Mouse (Mus musculus) left cerebral cortex, postnatal 25 days (tissue): ENCODE data around the gene Gm49320. TPM values are rescaled to one million over a fixed set of nuclear protein-coding genes. Genes with fewer than 3 reads are reported as not detected.
"Not testable (repeated sequence)": the region's sequence is repeated elsewhere in the genome, so short reads cannot be mapped to it uniquely, and the experiment has no call there.

ENCODE experiments used
- DNase-seq, 2 experiments: peaks; one replicate each; pipeline ENCODE4 v3.0.0; 2022; ENCODE audit warnings: low spot score in 2 of 2, mixed read lengths in 1 of 2
- intact Hi-C: fragments of 180-260 bp; cut with DNase I; formaldehyde crosslinking; loops from one replicate; pipeline ENCODE4 v1.15.1; 2025
- total RNA-seq, 2 experiments: library from RNA; stranded (reverse); gene quantifications; 2 replicates each; pipeline ENCODE4 v1.2.3; 2021

Gene Gm49320
- total RNA-seq, 2 experiments from 2014 or later: 0.23 to 0.57 TPM

DNA sequence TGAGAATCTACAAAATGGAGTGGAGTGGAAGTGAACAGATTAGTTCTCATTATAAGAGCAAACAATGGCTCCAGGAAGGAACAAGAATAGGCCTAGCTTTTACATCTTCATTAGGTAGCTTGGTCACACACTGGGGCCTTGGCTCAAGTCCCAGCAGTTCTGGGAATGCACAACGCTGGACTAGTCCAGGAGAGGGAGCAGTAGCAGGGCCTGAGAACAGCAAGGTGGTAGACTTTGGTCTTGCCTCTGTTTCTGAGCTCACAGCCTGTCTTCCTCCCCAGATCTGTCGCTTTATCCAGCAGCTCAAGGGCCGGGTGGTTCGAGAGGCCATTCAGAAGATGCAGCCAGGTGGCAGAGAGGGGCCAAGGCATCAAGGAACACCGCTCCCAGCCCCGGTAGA lies 15.3 kb downstream of the Gm49320 start:
- DNase-seq: peak in 1 of 2 experiments; percentile 79
- intact Hi-C loops: loop anchor here (5.0 kb wide), 1 partner anchor 118 kb away; no protein-coding TSS in a partner anchor

DNA sequence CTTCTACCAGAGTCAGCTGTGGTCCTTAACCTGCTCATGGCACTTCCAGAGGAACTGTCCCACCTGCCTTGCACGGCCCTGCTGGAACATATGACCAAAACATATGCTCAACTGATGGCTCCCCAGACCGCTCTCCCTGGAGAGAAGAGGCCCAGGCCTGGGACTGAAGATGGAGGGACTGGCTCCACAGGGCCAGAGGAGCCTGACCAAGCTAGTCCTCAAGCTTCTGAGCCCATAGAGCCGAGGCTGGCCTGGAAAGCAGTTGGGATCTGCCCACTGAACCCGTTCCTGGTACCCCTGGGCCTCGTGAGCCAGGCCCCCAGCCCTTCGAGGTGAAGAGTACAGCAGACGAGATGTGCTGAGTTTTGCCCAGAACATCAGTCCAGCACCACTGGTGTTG lies 16.8 kb downstream of the Gm49320 start:
- intact Hi-C loops: loop anchor here (5.0 kb wide), 2 partner anchors 38 to 422 kb away; partner anchors contain the start of gene Prr36
- not testable (repeated sequence) for DNase-seq

DNA sequence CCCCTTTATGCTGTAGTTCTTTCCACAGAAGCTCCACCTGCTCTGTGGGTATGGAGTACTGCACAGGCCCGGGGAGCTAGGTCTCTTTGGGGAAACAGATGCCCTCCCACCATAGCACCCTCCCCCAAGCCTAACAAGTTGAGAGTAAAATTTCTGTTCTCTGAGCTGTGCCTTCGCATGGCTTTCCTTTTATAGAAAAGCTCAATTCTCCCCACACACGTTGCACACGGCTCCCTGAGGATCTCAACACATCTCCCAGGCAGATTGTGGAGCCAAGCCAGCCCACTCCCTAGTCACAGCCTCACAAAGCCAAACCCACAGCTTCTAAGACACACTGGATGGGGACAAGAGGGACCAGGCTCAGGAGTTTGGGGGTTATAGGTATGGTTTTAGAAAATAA lies 18.2 kb downstream of the Gm49320 start:
- DNase-seq: peak; percentile 82 to 98
- intact Hi-C loops: loop anchor here (5.0 kb wide), 2 partner anchors 40 to 420 kb away; partner anchors contain the start of gene Prr36

DNA sequence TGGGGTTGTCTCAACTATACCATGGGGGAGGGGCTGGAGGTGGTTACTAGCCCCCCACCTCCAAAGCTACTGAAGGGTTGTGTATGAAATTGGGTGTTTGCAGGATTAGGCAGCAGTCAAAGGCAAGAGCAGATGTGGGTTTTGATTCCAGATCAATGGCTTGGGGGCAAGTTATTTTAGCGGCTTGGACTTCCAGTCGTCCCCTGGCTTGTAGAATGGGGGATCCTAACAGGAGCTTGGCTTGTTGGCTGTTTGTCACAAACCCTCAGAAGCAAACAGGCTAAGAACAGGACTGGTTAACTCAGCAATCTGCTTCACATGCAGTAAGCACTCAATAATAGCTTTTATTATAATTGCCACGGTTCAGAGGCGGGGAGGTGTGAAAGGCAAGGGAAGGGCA lies 18.7 kb downstream of the Gm49320 start:
- no peak for DNase-seq
- intact Hi-C loops: loop anchor here (5.0 kb wide), 2 partner anchors 40 to 420 kb away; partner anchors contain the start of gene Prr36

DNA sequence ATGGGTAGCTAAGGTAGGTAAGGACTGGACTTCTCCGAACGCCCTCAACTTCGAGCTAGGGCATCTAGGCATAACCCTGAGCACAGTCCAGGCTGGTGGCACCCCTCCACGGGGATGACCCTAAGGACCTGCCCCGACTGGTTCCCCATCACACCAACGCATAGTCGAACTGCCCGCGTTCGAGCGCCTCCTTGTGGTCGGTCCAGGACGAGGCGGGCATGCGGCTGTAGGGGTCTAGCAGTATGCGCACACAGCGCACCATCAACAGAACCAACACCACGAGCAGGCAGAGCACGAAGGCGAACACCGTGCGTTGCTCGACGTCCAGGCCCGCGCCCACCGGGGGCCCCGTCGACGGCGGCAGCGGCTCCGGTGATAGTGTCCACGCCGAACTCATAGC lies 19.6 kb downstream of the Gm49320 start:
- DNase-seq: peak; percentile 77 to 86
- intact Hi-C loops: loop anchor here (5.0 kb wide), 2 partner anchors 41 to 419 kb away; partner anchors contain the start of gene Prr36

DNA sequence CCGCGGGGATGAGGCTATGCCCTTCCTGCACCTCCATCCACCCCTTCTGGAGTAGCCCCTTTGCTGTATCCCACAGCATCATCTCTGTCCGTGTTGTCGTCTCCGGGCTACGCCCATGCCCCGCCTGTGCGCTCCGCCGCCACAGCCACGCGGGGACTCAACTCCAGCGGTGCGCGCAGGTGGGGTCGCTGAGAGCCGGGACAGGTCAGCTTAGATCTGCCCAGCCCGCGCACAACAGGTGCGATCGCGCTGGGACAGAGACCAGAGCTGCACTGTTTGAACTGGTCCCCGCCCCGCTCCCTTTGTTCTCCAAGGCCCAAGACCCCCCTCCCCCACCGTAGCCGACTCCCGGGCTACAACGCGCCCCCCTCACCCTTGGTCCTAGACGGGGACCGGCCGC lies 20.0 kb downstream of the Gm49320 start:
- peak in 1 of 2 experiments; percentile 56 for DNase-seq
- intact Hi-C loops: loop anchor here (5.0 kb wide), 2 partner anchors 41 to 419 kb away; partner anchors contain the start of gene Prr36

DNA sequence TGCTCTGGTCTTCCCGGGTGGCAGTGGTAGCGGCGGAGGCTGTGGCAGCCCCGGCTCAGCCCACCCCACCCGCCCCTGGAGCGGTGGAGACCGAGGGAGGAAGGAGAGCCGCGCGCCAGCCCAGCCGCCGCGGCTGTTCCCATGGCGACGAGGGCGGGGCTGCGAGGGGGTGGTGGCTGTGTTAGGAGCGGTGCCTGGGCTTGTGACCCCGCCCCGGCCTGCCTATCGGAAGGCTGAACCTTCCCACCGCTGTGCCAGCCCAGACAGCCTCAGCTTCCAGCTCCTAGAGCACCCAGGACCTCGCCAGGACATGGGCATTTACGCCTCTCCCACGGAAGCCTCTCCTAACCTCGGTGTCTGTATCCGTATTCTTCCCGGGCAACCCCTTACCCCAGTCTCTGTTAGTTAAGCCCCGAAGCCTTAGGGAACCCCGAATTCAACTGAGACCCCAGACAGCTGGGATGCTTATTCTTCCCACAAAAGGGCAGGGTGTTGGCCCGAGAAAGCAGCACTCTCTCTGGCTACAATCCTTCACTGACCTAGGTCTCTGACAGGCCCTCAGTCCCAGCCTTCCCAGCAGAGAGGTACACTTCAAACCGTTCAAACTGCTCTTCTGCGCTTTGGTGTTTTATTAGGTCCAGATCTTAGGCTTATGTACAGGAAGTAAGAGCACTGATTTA lies 20.6 kb downstream of the Gm49320 start, which contains the start of gene Ctxn1:
TSS of gene Ctxn1 (minus strand) at position 150 of the 680 bp plus-strand sequence.
- intact Hi-C loops: loop anchor here (5.0 kb wide), 2 partner anchors 42 to 418 kb away; partner anchors contain the start of gene Prr36
- DNase-seq: peak; percentile 91 to 94

DNA sequence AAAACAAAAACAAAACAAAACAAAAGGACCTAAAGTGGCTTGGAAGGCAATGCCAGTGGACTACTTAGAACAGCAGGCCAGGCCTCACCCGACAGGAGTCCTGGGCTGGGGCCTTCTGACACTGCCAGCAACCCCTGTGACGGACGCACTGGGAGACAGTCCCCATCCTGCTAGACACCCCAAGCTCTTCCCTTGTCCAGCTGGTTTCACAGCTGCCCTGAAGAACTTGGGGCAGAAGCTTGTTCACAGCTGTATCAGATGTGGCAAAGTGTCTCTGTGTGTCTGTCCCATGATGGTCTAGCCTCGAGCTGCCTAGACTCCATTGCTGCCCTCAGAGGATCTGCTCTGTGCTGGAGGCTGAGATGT lies 21.1 kb downstream of the Gm49320 start:
- no peak for DNase-seq
- intact Hi-C loops: loop anchor here (5.0 to 10.0 kb wide), 3 partner anchors 42 to 418 kb away; partner anchors contain the start of gene Prr36

DNA sequence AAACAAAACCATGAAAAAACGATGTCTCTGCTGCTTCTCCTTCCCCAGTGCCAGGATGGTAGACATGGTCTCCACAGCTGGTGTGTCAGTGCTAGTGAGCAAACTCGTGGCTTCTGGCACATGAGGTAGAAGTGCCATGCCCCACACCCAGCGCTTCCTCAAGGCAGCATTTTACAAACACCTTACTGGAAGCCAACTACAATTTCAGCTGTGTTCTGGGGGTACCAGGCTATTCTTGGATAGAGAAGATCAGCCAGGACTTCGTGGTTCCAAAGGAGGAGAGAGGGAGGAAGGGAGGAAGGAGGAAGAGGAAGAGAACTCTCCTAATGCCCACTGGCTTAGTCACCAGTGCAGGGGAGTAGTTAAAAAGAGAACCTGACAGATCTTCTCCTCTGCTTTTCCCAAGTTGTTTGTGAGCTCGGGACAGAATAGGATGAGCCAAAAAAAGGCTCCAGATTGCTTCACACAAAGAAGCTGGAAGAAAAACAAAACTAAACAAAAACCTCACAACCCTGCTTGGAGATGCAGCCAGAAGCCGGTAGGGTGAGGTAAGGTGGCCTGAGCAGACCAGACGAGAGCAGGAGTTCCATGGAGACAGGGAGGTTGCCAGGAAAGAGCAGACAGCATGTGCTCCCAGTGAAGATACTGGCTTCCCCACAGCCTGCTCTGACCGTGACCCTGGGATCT lies 24.6 kb downstream of the Gm49320 start:
- DNase-seq: peak in 1 of 2 experiments; percentile 88
- intact Hi-C loops: loop anchor here (10.0 kb wide), 1 partner anchor 142 kb away; no protein-coding TSS in a partner anchor

DNA sequence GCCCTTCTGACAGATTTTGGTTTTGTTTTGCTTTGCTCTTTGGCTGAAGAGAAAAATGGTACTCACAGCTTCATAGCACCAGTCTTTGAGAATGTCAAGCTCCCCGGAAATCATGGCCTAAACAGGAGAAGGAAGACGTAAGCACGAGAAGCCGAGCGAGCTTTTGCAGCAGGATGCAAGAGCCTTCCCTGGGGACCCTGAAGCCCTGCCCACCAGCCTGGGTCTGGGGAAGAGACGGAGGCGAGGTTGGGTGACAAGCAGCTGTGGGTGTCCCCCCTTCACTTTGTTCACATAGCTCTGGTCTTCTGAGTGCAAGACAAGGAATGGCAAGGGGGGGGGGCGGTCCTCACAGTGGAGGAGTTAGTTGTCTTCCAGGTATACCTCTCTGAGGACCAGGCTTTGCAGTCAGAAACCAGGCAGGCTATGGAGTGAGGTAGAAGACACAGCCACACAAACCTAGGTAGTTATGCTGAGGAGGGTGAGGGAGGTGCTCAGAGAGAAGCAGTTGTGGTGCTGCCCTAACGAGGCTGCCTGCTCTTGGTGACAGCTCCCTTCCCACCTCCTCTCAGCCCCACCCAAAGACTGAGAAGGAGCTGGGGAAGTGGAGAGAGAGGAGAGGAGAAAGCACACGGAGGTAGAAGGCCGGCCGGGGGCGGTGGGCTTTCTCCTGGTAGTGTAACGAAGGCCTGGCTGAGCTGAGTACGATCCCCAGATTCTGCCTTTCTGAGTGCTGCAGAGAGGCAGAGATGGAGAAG lies 26.7 kb downstream of the Gm49320 start:
- peak in 1 of 2 experiments; percentile 53 for DNase-seq
- intact Hi-C loops: loop anchor here (10.0 kb wide), 1 partner anchor 139 kb away; no protein-coding TSS in a partner anchor

DNA sequence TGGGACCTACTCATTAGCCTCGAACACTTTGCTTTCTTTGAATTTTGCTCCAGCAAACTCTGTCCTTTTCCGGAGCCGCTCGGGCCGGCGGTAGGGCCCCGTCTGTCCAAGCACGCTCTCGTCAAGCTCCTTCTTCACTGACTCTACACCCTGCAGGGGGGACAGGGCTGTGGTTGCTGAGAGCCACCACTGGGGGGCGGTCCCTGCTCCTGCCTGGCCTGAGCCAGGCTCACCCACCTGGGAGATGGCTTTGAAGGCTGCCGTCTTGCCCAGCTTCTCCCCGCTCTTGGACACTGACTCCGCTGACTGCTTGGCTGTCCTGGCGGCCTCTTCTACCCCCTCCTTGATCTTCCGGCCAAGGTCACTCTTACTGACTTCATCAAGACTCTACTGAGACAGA lies 29.0 kb downstream of the Gm49320 start:
- intact Hi-C loops: loop anchor here (10.0 kb wide), 1 partner anchor 137 kb away; no protein-coding TSS in a partner anchor
- DNase-seq: no peak

DNA sequence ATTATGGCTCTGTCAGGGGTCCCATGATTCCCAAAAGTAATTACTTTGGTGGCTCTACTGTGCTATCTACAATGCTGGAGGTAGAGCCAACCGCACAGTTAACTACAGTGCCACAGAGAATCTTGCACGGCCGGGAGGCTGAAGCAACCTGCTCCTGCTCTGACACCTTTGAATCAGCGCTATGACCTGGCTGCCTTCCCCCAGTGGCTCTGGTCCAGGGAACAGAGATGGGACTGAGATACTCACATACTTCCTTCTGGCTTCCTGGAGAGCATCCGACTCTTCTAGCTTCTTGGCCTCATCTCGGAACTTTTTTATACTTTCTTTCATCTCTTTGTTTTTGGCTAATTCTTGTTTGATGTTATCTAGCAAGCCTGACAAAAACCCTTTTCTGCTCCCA lies 30.9 kb downstream of the Gm49320 start:
- intact Hi-C loops: loop anchor here (10.0 kb wide), 1 partner anchor 135 kb away; no protein-coding TSS in a partner anchor
- DNase-seq: no peak

DNA sequence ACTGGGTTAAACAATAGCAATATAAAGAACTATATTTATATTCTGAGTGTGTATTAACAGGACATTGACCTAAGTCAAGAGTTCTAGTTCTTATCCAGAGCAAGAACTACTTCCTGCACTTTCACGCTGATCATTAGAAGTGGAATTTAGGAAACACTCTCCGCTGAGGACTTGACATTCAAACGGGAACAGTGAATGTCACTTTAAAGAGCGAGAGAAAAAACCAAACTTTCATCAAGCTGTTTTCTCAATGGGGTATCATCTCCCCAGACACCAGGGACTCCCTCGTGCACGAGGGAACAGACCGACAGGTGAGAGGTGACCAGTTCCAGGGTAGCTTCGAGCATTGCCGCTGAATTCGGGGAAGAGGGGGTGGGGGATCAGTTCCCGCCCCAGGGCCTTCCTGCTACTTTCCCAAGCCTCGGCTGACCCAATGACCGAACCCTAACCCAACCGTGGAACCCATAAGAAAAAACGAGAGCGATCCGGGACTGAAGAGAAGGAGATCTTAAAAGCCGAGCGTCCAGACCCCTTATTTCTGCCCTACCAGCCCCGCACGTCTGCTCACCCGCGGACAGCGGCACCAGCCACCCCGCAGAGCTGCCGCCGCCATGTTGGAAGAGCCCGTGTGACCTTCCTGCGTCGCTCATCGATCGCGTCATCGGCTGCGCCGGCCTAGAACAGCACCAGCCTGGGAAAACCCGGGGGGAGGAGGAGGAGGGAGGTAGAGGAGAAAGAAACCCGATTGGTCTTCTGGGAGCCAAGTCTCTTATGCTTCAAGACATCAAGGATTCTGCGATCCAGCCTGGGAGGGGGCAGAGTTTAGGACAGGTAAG lies 36.8 kb downstream of the Gm49320 start, which contains the start of gene Timm44:
TSS of gene Timm44 (minus strand) at position 639 of the 836 bp plus-strand sequence.
- peak; percentile 96 to 99 for DNase-seq
- intact Hi-C loops: loop anchor here (5.0 kb wide), 1 partner anchor 47 kb away; no protein-coding TSS in a partner anchor

DNA sequence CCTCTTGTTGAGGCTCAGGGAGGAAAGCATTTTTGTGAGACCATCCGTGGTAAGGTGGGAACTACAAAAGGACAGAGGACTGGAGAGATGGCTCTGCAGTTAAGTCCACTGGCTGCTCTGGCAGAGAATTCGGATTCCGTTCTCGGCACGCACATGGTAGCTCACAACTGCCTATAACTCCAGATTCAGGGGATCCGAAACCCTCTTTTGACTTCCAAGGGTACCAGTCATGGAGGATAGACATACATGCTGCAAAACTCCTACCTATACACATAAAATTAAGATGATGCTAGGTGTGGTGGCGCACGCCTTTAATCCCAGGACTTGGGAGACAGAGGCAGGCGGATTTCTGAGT lies 37.4 kb downstream of the Gm49320 start:
- intact Hi-C loops: loop anchor here (5.0 kb wide), 1 partner anchor 46 kb away; no protein-coding TSS in a partner anchor
- DNase-seq: no peak

DNA sequence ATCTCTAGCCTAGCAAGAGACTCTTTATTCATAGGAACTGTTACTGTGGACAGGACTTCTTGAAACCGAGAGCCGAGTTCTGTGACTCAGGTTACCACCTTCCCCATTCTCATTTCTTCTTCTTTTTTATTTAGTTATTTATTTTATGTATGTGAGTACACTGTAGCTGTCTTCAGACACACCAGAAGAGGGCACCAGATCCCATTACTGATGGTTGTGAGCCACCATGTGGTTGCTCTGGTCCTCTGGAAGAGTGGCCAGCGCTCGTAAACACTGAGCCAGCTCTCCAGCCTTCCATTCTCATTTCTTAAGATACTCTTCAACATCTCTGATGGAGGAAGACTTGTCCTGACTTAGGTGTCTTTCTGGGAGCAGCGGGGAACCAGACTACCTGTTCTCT lies 54.1 kb downstream of the Gm49320 start:
- no peak for DNase-seq
- intact Hi-C loops: no loop called here

DNA sequence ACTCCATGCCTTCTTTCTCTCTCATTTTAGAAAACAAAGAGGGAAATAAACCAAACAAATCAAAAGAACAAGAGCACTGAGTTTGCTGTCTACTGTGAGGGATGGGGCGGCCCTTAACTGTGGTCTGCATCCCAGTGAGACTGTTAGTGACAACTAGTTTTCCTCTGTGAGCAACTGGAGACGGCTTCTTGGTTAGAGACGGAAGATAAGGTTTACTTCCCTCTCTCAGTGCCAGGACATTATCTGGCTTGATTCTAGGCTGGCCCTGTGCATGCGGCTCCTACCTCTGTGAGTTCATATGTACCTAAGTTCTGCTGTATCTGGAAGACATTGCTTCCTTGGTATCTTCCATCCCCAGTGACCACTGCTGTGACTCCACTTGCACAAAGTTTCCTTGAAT lies 59.2 kb downstream of the Gm49320 start:
- no peak for DNase-seq
- intact Hi-C loops: no loop called here
